Comparison of ENCODE assay signal across 9 mouse cellular contexts in the genomic region with DNA sequence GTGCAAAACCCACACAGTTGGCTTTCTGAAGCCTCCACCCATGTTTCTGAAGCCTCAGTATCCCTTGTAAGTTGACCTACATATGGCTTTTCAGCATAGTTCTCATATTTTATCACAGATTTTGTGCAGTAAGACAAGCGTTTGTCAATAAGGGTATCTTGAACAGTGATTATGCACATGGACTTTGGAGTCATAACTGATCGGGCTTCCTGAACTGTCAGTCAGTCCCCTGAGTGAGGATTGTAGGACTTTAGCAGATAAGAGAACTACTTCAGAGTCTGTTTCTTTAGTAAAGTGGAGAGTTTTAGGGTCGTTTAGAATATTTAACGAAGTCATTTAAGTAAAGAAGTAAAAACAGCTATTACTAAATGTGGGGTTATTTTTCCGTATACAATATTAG. TPM values are rescaled to one million over a fixed set of nuclear protein-coding genes. Genes with fewer than 3 reads are reported as not detected.
DNase-seq lines count a peak whose midpoint lies in the region; ATAC-seq and TF ChIP-seq lines count a peak whose summit lies in the region.
"Had no signal": no experiment of that assay in that cellular context is flagged by ENCODE, and none has a peak within 500 bp of the region (broad histone marks: within the 10 kb centered on the region; RNA-seq: fewer than 3 reads in every experiment).

No protein-coding gene starts in this region.

- TF ChIP-seq CTCF in cortical plate, adult 2 months (IDR thresholded peaks at IDR 0.05; ENCODE audit: extremely low read depth, insufficient read depth, low read length), result no peak

- ATAC-seq in kidney, embryonic 14.5 days (ENCODE audit: low FRiP score, low TSS enrichment), result no peak
- no peak for ATAC-seq in hindbrain, embryonic 14.5 days (ENCODE audit: low FRiP score)
- no peak for ATAC-seq in midbrain, embryonic 12.5 days (ENCODE audit: low FRiP score, low read depth)

- H3K4me1 ChIP-seq in kidney, embryonic 14.5 days (ENCODE audit: control insufficient read depth, insufficient read depth, low read length), result peaks cover 9% of the 10 kb centered on the region
- no peaks in the 10 kb centered on the region; the same call in 1 of the 2 replicates for H3K4me1 ChIP-seq in cortical plate, adult 2 months (ENCODE audit: control insufficient read depth, insufficient read depth, low read length)
- peaks cover 25% of the 10 kb centered on the region for H3K4me1 ChIP-seq in hindbrain, embryonic 14.5 days (replicated peaks; ENCODE audit: control insufficient read depth, insufficient read depth, low read length)
- peaks cover 15% of the 10 kb centered on the region for H3K4me1 ChIP-seq in midbrain, embryonic 12.5 days

- peak overlapping the region; percentile 8; the same call in 1 of the 2 replicates for H3K9ac ChIP-seq in kidney, embryonic 14.5 days (ENCODE audit: low read depth, low read length)
- no peak overlapping the region for H3K9ac ChIP-seq in hindbrain, embryonic 14.5 days
- H3K9ac ChIP-seq in midbrain, embryonic 12.5 days (replicated peaks), result no peak overlapping the region

- no peaks in the 10 kb centered on the region for H3K27me3 ChIP-seq in kidney, embryonic 14.5 days (ENCODE audit: control insufficient read depth, insufficient read depth, low read length)
- no peaks in the 10 kb centered on the region for H3K27me3 ChIP-seq in hindbrain, embryonic 14.5 days (ENCODE audit: control insufficient read depth, insufficient read depth, low read length)
- no peaks in the 10 kb centered on the region for H3K27me3 ChIP-seq in midbrain, embryonic 12.5 days
- H3K27me3 ChIP-seq: Patski had no signal

- peaks cover 26% of the 10 kb centered on the region for H3K36me3 ChIP-seq in kidney, embryonic 14.5 days (ENCODE audit: control insufficient read depth, insufficient read depth, low read length)
- peaks cover 15% of the 10 kb centered on the region for H3K36me3 ChIP-seq in hindbrain, embryonic 14.5 days (replicated peaks; ENCODE audit: control insufficient read depth, insufficient read depth)
- peaks cover 20% of the 10 kb centered on the region; the same call in 1 of the 2 replicates for H3K36me3 ChIP-seq in midbrain, embryonic 12.5 days

- no peak overlapping the region for H3K27ac ChIP-seq in kidney, embryonic 14.5 days (ENCODE audit: low read depth, low read length)
- H3K27ac ChIP-seq in cortical plate, adult 2 months (ENCODE audit: insufficient read depth, low read length), result no peak overlapping the region
- H3K27ac ChIP-seq in hindbrain, embryonic 14.5 days, result no peak overlapping the region
- H3K27ac ChIP-seq in midbrain, embryonic 12.5 days (replicated peaks), result no peak overlapping the region

- peak overlapping the region; percentile 66; the same call in 1 of the 2 replicates for H3K4me3 ChIP-seq in kidney, embryonic 14.5 days (ENCODE audit: low read length)
- peak overlapping the region; percentile 27; the same call in 1 of the 2 replicates for H3K4me3 ChIP-seq in cortical plate, adult 2 months (ENCODE audit: insufficient read depth, low read length)
- no peak overlapping the region for H3K4me3 ChIP-seq in hindbrain, embryonic 14.5 days (replicated peaks; ENCODE audit: low read length)
- H3K4me3 ChIP-seq in midbrain, embryonic 12.5 days, result no peak overlapping the region

- TF ChIP-seq POLR2A in cortical plate, adult 2 months (IDR thresholded peaks at IDR 0.05; ENCODE audit: extremely low read depth, insufficient read depth, low read length), result no peak

- intact Hi-C loops in left cerebral cortex, postnatal 25 days (cut with DNase I), result no loop called here

- DNase-seq in kidney, postnatal 4 days, result no peak
- DNase-seq in hindbrain, embryonic 14.5 days (ENCODE audit: low spot score), result no peak
- DNase-seq in left cerebral cortex, postnatal 25 days (ENCODE audit: low spot score in 2 of 2), result no peak
- no peak for DNase-seq in ovary, postnatal 36 days (ENCODE audit: low spot score)
- no peak for DNase-seq in right cerebral cortex, postnatal 36 days (ENCODE audit: low spot score in 2 of 2)

- WGBS in kidney, embryonic 14.5 days, result 92% methylated on average over 5 of the region's 5 CpGs
- 94% methylated on average over 5 of the region's 5 CpGs for WGBS in hindbrain, embryonic 14.5 days
- WGBS in midbrain, embryonic 12.5 days, result 93% methylated on average over 5 of the region's 5 CpGs

- H3K9me3 ChIP-seq in kidney, embryonic 14.5 days (ENCODE audit: control insufficient read depth, low read length), result no peaks in the 10 kb centered on the region
- no peaks in the 10 kb centered on the region for H3K9me3 ChIP-seq in hindbrain, embryonic 14.5 days (ENCODE audit: control insufficient read depth, low read length)
- no peaks in the 10 kb centered on the region for H3K9me3 ChIP-seq in midbrain, embryonic 12.5 days

- peak overlapping the region; percentile 67 for H3K4me2 ChIP-seq in kidney, embryonic 14.5 days (replicated peaks; ENCODE audit: low read depth, low read length)
- peak overlapping the region; percentile 61; the same call in 1 of the 2 replicates for H3K4me2 ChIP-seq in hindbrain, embryonic 14.5 days (replicated peaks)
- H3K4me2 ChIP-seq in midbrain, embryonic 12.5 days (replicated peaks), result peak overlapping the region; percentile 55

RNA-seq across cellular contexts. Expression of a gene that starts 6.2 kb away (rescaled TPM):
- 50.5 and 51.1 TPM in 2 replicates for polyA plus RNA-seq in kidney, embryonic 14.5 days (2014; fragmentation: Nextera tagmentation; extraction: Ambion mirVana)
- 17.9 and 18.2 TPM in 2 replicates for polyA plus RNA-seq in cortical plate, adult 2 months (2012; rRNA removed)
- polyA plus RNA-seq in hindbrain, embryonic 14.5 days (2014; fragmentation: Nextera tagmentation; extraction: Ambion mirVana), result 18.3 and 19.4 TPM in 2 replicates
- 37.6 and 41.3 TPM in 2 replicates for polyA plus RNA-seq in midbrain, embryonic 12.5 days (2016; fragmentation: Nextera tagmentation; extraction: Ambion mirVana)
- total RNA-seq in left cerebral cortex, postnatal 25 days (2021), result 10 to 100 TPM; 26.6 to 26.8 TPM

RNA-seq across cellular contexts. Expression of a gene that starts 7.3 kb away (rescaled TPM):
- 104 and 130 TPM in 2 replicates for polyA plus RNA-seq in kidney, embryonic 14.5 days (2014; fragmentation: Nextera tagmentation; extraction: Ambion mirVana)
- polyA plus RNA-seq in cortical plate, adult 2 months (2012; rRNA removed), result 48.4 and 49.5 TPM in 2 replicates
- 71.0 and 74.7 TPM in 2 replicates for polyA plus RNA-seq in hindbrain, embryonic 14.5 days (2014; fragmentation: Nextera tagmentation; extraction: Ambion mirVana)
- 95.0 and 95.6 TPM in 2 replicates for polyA plus RNA-seq in midbrain, embryonic 12.5 days (2016; fragmentation: Nextera tagmentation; extraction: Ambion mirVana)
- total RNA-seq in left cerebral cortex, postnatal 25 days (2021), result 10 to 100 TPM; 48.3 to 48.6 TPM

Comparison
In these comparisons a context has a peak if more than half of its experiments do, and no peak if none do; other contexts are left out.
1. H3K4me3 ChIP-seq: peak in kidney, embryonic 14.5 days (single experiment) and cortical plate, adult 2 months (single experiment); none in hindbrain, embryonic 14.5 days (single experiment) and midbrain, embryonic 12.5 days (single experiment).
2. Peak in every context shown above with its lines, with median percentiles within 50 percentile points of each other: H3K4me2 ChIP-seq.